Mouse (Mus musculus): Measurements from ENCODE around the gene Ppfia1. TPM values are rescaled to one million over a fixed set of nuclear protein-coding genes. Genes with fewer than 3 reads are reported as not detected.

Ppfia1 gene
- total RNA-seq, 2 experiments from 2014 or later = 38.2 to 43.0 TPM

GRCm38 (mm10) chr7:144468741-144469140 is 84.8 kb downstream of the Ppfia1 start:
- no peak for DNase-seq (ENCODE audit: low spot score in 2 of 2)
- no peak for TF ChIP-seq CTCF (conservative IDR thresholded peaks at IDR 0.05)
- peak overlapping the region; percentile 90 for H3K4me3 ChIP-seq
- peak overlapping the region; percentile 97 for H3K27ac ChIP-seq

- TF ChIP-seq CTCF (conservative IDR thresholded peaks at IDR 0.05) = no peak
- Histone ChIP-seq H3K27ac (peak overlapping the region; percentile 55), H3K4me3 (no peak overlapping the region)
- DNase-seq (ENCODE audit: low spot score in 2 of 2) = no peak
Observed at GRCm38 (mm10) chr7:144462577-144462976, 91.0 kb downstream of the Ppfia1 start.

- Histone ChIP-seq H3K27ac (peak overlapping the region; percentile 64), H3K4me3 (no peak overlapping the region)
- no peak for DNase-seq (ENCODE audit: low spot score in 2 of 2)
- no peak for TF ChIP-seq CTCF (conservative IDR thresholded peaks at IDR 0.05)
Observed at GRCm38 (mm10) chr7:144461246-144461902, 92.2 kb downstream of the Ppfia1 start.

GRCm38 (mm10) chr7:144458881-144459280 is 94.6 kb downstream of the Ppfia1 start:
- Histone ChIP-seq H3K27ac (peak overlapping the region; percentile 37; the same call in 1 of the 2 replicates), H3K4me3 (no peak overlapping the region)
- DNase-seq (ENCODE audit: low spot score in 2 of 2) = no peak
- no peak for TF ChIP-seq CTCF (conservative IDR thresholded peaks at IDR 0.05)

- no peak for TF ChIP-seq CTCF (conservative IDR thresholded peaks at IDR 0.05)
Observed at GRCm38 (mm10) chr7:144450661-144451060, 102.9 kb downstream of the Ppfia1 start.

GRCm38 (mm10) chr7:144449637-144450570 is 103.6 kb downstream of the Ppfia1 start:
- Histone ChIP-seq H3K4me3 (no peak overlapping the region), H3K27ac (peak overlapping the region; percentile 75)
- peak; percentile 73 to 76 for DNase-seq (ENCODE audit: low spot score in 2 of 2)
- TF ChIP-seq CTCF (conservative IDR thresholded peaks at IDR 0.05) = no peak

More at GRCm38 (mm10) chr7:144450661-144451060, 102.9 kb downstream of the Ppfia1 start:
- Histone ChIP-seq H3K4me3 (no peak overlapping the region), H3K27ac (peak overlapping the region; percentile 75)
- DNase-seq (ENCODE audit: low spot score in 2 of 2) = no peak

- TF ChIP-seq CTCF (conservative IDR thresholded peaks at IDR 0.05) = no peak
- DNase-seq (ENCODE audit: low spot score in 2 of 2) = no peak
- no peak overlapping the region for H3K27ac ChIP-seq
- no peak overlapping the region for H3K4me3 ChIP-seq
Observed at GRCm38 (mm10) chr7:144448186-144448585, 105.3 kb downstream of the Ppfia1 start.

- no peak for TF ChIP-seq CTCF (conservative IDR thresholded peaks at IDR 0.05)
- no peak for DNase-seq (ENCODE audit: low spot score in 2 of 2)
- Histone ChIP-seq H3K4me3 (no peak overlapping the region), H3K27ac (no peak overlapping the region)
Observed at GRCm38 (mm10) chr7:144447146-144447545, 106.4 kb downstream of the Ppfia1 start.

- DNase-seq (ENCODE audit: low spot score in 2 of 2) = no peak
- TF ChIP-seq CTCF (conservative IDR thresholded peaks at IDR 0.05) = no peak
- H3K4me3 ChIP-seq = no peak overlapping the region
- no peak overlapping the region for H3K27ac ChIP-seq
Observed at GRCm38 (mm10) chr7:144444788-144445187, 108.7 kb downstream of the Ppfia1 start.

GRCm38 (mm10) chr7:144441976-144442375 is 111.6 kb downstream of the Ppfia1 start:
- TF ChIP-seq CTCF (conservative IDR thresholded peaks at IDR 0.05) = no peak
- no peak overlapping the region for H3K4me3 ChIP-seq
- no peak for DNase-seq (ENCODE audit: low spot score in 2 of 2)
- H3K27ac ChIP-seq = peak overlapping the region; percentile 55; the same call in 1 of the 2 replicates

- TF ChIP-seq CTCF (conservative IDR thresholded peaks at IDR 0.05) = no peak
- Histone ChIP-seq H3K27ac (peak overlapping the region; percentile 55; the same call in 1 of the 2 replicates), H3K4me3 (no peak overlapping the region)
- DNase-seq (ENCODE audit: low spot score in 2 of 2) = no peak
Observed at GRCm38 (mm10) chr7:144441466-144441865, 112.1 kb downstream of the Ppfia1 start.

- no peak for TF ChIP-seq CTCF (conservative IDR thresholded peaks at IDR 0.05)
- DNase-seq (ENCODE audit: low spot score in 2 of 2) = no peak
- no peak overlapping the region for H3K4me3 ChIP-seq
- H3K27ac ChIP-seq = no peak overlapping the region
Observed at GRCm38 (mm10) chr7:144438811-144439210, 114.7 kb downstream of the Ppfia1 start.

GRCm38 (mm10) chr7:144432920-144433319 is 120.6 kb downstream of the Ppfia1 start:
- Histone ChIP-seq H3K27ac (no peak overlapping the region), H3K4me3 (no peak overlapping the region)
- TF ChIP-seq CTCF (conservative IDR thresholded peaks at IDR 0.05) = no peak
- no peak for DNase-seq (ENCODE audit: low spot score in 2 of 2)
